ENCODE assay signal across 1 mouse cellular context in the genomic region with DNA sequence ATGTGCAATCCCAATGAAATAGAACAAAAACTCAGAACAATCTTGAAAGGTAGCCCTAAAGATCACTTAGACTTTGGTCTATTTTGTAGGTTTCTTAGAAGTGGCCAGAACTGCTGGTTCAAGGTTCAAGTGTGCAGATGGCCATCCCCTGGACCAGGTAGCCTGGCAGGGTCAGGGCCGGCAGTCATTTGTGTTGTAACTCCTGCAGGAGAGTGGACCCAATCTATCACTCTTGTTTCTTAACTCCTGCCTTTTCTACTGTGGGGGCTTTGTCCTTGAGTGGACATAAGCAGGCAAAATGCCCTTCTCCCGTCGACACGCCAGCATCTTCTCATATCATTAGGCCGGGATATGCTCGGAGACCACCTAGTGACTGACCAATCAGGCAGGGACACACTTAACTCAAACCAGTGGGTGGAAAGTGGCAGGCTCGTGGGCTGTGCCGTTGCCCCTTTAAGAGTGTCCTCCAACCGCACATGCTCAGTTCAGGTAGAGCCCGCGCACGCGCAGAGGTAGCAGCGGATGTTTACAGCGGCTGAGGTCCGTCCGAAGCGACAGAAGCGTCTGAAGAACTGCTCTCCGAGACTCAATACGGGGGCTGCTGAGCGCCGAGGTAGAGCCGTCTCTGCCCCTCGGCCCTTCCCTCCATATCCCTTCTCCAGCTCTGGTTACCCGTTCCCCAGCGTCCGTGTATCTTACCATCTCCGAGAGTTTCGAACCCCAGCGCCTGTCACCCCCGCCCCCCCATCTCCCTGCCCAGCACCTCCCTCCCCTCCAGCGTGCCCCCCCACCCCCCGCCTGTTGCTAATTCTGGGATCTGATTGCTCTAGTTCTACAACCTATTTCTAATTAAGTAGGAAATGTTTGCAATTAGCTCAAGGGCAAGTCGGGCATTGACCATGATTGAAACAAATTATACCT.
TF ChIP-seq lines count a peak whose summit lies in the region.

TSS of gene Pcmtd2 (plus strand) at position 483 of the 921 bp plus-strand sequence.

TF ChIP-seq in CH12.LX, 34 proteins besides CTCF, POLR2A, EP300 and RAD21 (continued from another document):
- TF ChIP-seq TBP (conservative IDR thresholded peaks at IDR 0.05; ENCODE audit: low read depth, low read length) (peak; percentile 53; the same call in 1 of the 2 replicates), KAT2A (IDR thresholded peaks at IDR 0.05; ENCODE audit: insufficient replicate concordance, low read length) (0 out of 2 replicates have a peak, but pooled peaks have one; percentile 15), CHD2 (IDR thresholded peaks at IDR 0.05; ENCODE audit: low read length) (0 out of 2 replicates have a peak, but pooled peaks have one; percentile 9), SMC3 (IDR thresholded peaks at IDR 0.05; ENCODE audit: low read depth, low read length) (no peak), E2F4 (IDR thresholded peaks at IDR 0.05; ENCODE audit: insufficient replicate concordance, low read depth, low read length) (no peak), MXI1 (IDR thresholded peaks at IDR 0.05; ENCODE audit: low read depth, low read length) (peak; percentile 59), TCF12 (IDR thresholded peaks at IDR 0.05; ENCODE audit: low read depth, low read length) (peak; percentile 79), POLR2AphosphoS2 (IDR thresholded peaks at IDR 0.05; ENCODE audit: low read depth, low read length) (peak; percentile 76; the same call in 1 of the 2 replicates), MEF2A (IDR thresholded peaks at IDR 0.05; ENCODE audit: borderline replicate concordance, low read depth, low read length) (0 out of 2 replicates have a peak, but pooled peaks have one; percentile 51), GABPA (IDR thresholded peaks at IDR 0.05; ENCODE audit: insufficient replicate concordance, low read depth, low read length) (no peak; the same call in 1 of the 2 replicates), ZMIZ1 (IDR thresholded peaks at IDR 0.05; ENCODE audit: low read depth, low read length) (no peak; the same call in 1 of the 2 replicates), MAX (IDR thresholded peaks at IDR 0.05; ENCODE audit: low read length) (peak; percentile 76), ZNF384 (IDR thresholded peaks at IDR 0.05; ENCODE audit: low read depth, low read length) (no peak), NELFE (IDR thresholded peaks at IDR 0.05; ENCODE audit: low read depth, low read length) (peak; percentile 78), NRF1 (IDR thresholded peaks at IDR 0.05; ENCODE audit: low read depth, low read length) (peak; percentile 97), SIN3A (IDR thresholded peaks at IDR 0.05; ENCODE audit: low read length) (peak; percentile 92), CHD1 (IDR thresholded peaks at IDR 0.05; ENCODE audit: low read depth, low read length) (no peak), PAX5 (IDR thresholded peaks at IDR 0.05; ENCODE audit: low read length) (no peak), ZC3H11A (IDR thresholded peaks at IDR 0.05; ENCODE audit: low read depth, low read length) (no peak), JUN (IDR thresholded peaks at IDR 0.05; ENCODE audit: insufficient read depth, low read depth, low read length) (no peak), ZKSCAN1 (IDR thresholded peaks at IDR 0.05; ENCODE audit: borderline replicate concordance, low read depth, low read length) (no peak), USF2 (conservative IDR thresholded peaks at IDR 0.05; ENCODE audit: low read depth, low read length) (no peak), MAFK (IDR thresholded peaks at IDR 0.05; ENCODE audit: insufficient replicate concordance, low read length) (no peak)
